In genomic region chr16:30736662-30737326, GRCm38 (mm10) we compare ENCODE assay signal across 9 mouse cellular contexts.
A peak's percentile ranks its signal among the peaks of the same experiment; 100 is the strongest.
DNase-seq lines count a peak whose midpoint lies in the region; ATAC-seq and TF ChIP-seq lines count a peak whose summit lies in the region.
"Had no signal": no experiment of that assay in that cellular context is flagged by ENCODE, and none has a peak within 500 bp of the region (broad histone marks: within the 10 kb centered on the region; RNA-seq: fewer than 3 reads in every experiment).

No protein-coding gene starts in this region.

- no peaks in the 10 kb centered on the region for H3K36me3 ChIP-seq in embryonic facial prominence, embryonic 13.5 days
- no peaks in the 10 kb centered on the region for H3K36me3 ChIP-seq in heart, embryonic 12.5 days
- no peaks in the 10 kb centered on the region for H3K36me3 ChIP-seq in limb, embryonic 14.5 days (ENCODE audit: control insufficient read depth, insufficient read depth, low read length)
- H3K36me3 ChIP-seq in forebrain, embryonic 13.5 days (ENCODE audit: poor library complexity, severe bottlenecking), result no peaks in the 10 kb centered on the region
- H3K36me3 ChIP-seq: liver, embryonic 15.5 days had no signal

- peak; percentile 30 to 49 for DNase-seq in left cerebral cortex, adult 9 months (ENCODE audit: low spot score in 2 of 2)
- DNase-seq in left cerebral cortex, postnatal 4 days, result no peak
- peak; percentile 44 for DNase-seq in limb, embryonic 14.5 days (ENCODE audit: low spot score)
- no peak for DNase-seq in cerebellum, adult 18-20 months
- no peak for DNase-seq in cerebellum, adult 11-12 months

- WGBS in embryonic facial prominence, embryonic 13.5 days, result 44% methylated on average over 17 of the region's 17 CpGs
- 34% methylated on average over 17 of the region's 17 CpGs for WGBS in heart, embryonic 12.5 days
- 59% methylated on average over 17 of the region's 17 CpGs for WGBS in limb, embryonic 14.5 days
- WGBS in forebrain, embryonic 13.5 days, result 83% methylated on average over 17 of the region's 17 CpGs

- 0 out of 2 replicates have a peak overlapping the region, but pooled peaks have one; percentile 40 for H3K9ac ChIP-seq in embryonic facial prominence, embryonic 13.5 days
- H3K9ac ChIP-seq in heart, embryonic 12.5 days, result peak overlapping the region; percentile 29; the same call in 1 of the 2 replicates
- no peak overlapping the region for H3K9ac ChIP-seq in limb, embryonic 14.5 days (ENCODE audit: low read depth, low read length, severe bottlenecking)
- no peak overlapping the region for H3K9ac ChIP-seq in forebrain, embryonic 13.5 days
- H3K9ac ChIP-seq: liver, embryonic 15.5 days had no signal

- no peak for ATAC-seq in embryonic facial prominence, embryonic 13.5 days (ENCODE audit: insufficient number of reproducible peaks, insufficient read depth, low FRiP score, low TSS enrichment, low read depth)
- ATAC-seq in heart, embryonic 12.5 days (ENCODE audit: insufficient number of reproducible peaks, low FRiP score), result no peak; the same call in 1 of the 2 replicates
- ATAC-seq in limb, embryonic 14.5 days (ENCODE audit: low FRiP score, low read depth), result peak; percentile 68
- ATAC-seq in forebrain, embryonic 13.5 days, result no peak

- H3K27ac ChIP-seq in embryonic facial prominence, embryonic 13.5 days, result peak overlapping the region; percentile 33; the same call in 1 of the 2 replicates
- H3K27ac ChIP-seq in heart, embryonic 12.5 days (ENCODE audit: poor library complexity, severe bottlenecking), result peak overlapping the region; percentile 92
- 0 out of 2 replicates have a peak overlapping the region, but pooled peaks have one; percentile 14 for H3K27ac ChIP-seq in limb, embryonic 14.5 days (replicated peaks; ENCODE audit: low read depth, low read length)
- H3K27ac ChIP-seq in forebrain, embryonic 13.5 days, result no peak overlapping the region
- H3K27ac ChIP-seq: liver, embryonic 15.5 days had no signal

- intact Hi-C loops in left cerebral cortex, postnatal 4 days (cut with DNase I), result no loop called here

- no peak overlapping the region; the same call in 1 of the 2 replicates for H3K4me2 ChIP-seq in embryonic facial prominence, embryonic 13.5 days
- H3K4me2 ChIP-seq in heart, embryonic 12.5 days, result peak overlapping the region; percentile 34
- H3K4me2 ChIP-seq in limb, embryonic 14.5 days (replicated peaks; ENCODE audit: low read depth, low read length, severe bottlenecking), result no peak overlapping the region
- H3K4me2 ChIP-seq in forebrain, embryonic 13.5 days, result no peak overlapping the region
- H3K4me2 ChIP-seq: liver, embryonic 15.5 days had no signal

- TF ChIP-seq POLR2A in limb, embryonic 14.5 days (IDR thresholded peaks at IDR 0.05; ENCODE audit: borderline replicate concordance, extremely low read depth, insufficient read depth, insufficient read length), result no peak

- H3K9me3 ChIP-seq in embryonic facial prominence, embryonic 13.5 days, result no peaks in the 10 kb centered on the region
- no peaks in the 10 kb centered on the region for H3K9me3 ChIP-seq in heart, embryonic 12.5 days (replicated peaks)
- no peaks in the 10 kb centered on the region for H3K9me3 ChIP-seq in limb, embryonic 14.5 days (ENCODE audit: control insufficient read depth, low read length)
- H3K9me3 ChIP-seq in forebrain, embryonic 13.5 days (replicated peaks), result no peaks in the 10 kb centered on the region
- H3K9me3 ChIP-seq: liver, embryonic 15.5 days had no signal

- H3K4me1 ChIP-seq in embryonic facial prominence, embryonic 13.5 days, result peaks cover 30% of the 10 kb centered on the region
- H3K4me1 ChIP-seq in heart, embryonic 12.5 days (replicated peaks), result peaks cover 63% of the 10 kb centered on the region
- peaks cover 22% of the 10 kb centered on the region for H3K4me1 ChIP-seq in limb, embryonic 14.5 days (ENCODE audit: control insufficient read depth, insufficient read depth, low read length)
- H3K4me1 ChIP-seq in forebrain, embryonic 13.5 days, result 0 out of 2 replicates have a peak, but pooled peaks cover 6% of the 10 kb centered on the region
- H3K4me1 ChIP-seq: liver, embryonic 15.5 days had no signal

- no peak overlapping the region for H3K4me3 ChIP-seq in embryonic facial prominence, embryonic 13.5 days
- no peak overlapping the region for H3K4me3 ChIP-seq in heart, embryonic 12.5 days
- H3K4me3 ChIP-seq in limb, embryonic 14.5 days (replicated peaks; ENCODE audit: low read length), result no peak overlapping the region
- no peak overlapping the region for H3K4me3 ChIP-seq in forebrain, embryonic 13.5 days
- H3K4me3 ChIP-seq: liver, embryonic 15.5 days had no signal

- no peaks in the 10 kb centered on the region for H3K27me3 ChIP-seq in embryonic facial prominence, embryonic 13.5 days
- H3K27me3 ChIP-seq in heart, embryonic 12.5 days (replicated peaks), result no peaks in the 10 kb centered on the region
- H3K27me3 ChIP-seq in limb, embryonic 14.5 days (ENCODE audit: control insufficient read depth, insufficient read depth, low read length), result no peaks in the 10 kb centered on the region
- H3K27me3 ChIP-seq in forebrain, embryonic 13.5 days, result no peaks in the 10 kb centered on the region
- H3K27me3 ChIP-seq: liver, embryonic 15.5 days had no signal

Comparison
In these comparisons a context has a peak if more than half of its experiments do, and no peak if none do; other contexts are left out.
1. DNase-seq: peak in left cerebral cortex, adult 9 months (2 of 2) and limb, embryonic 14.5 days (single experiment); none in left cerebral cortex, postnatal 4 days (single experiment), cerebellum, adult 18-20 months (0 of 2) and cerebellum, adult 11-12 months (single experiment).
2. H3K9ac ChIP-seq: peak in embryonic facial prominence, embryonic 13.5 days (single experiment) and heart, embryonic 12.5 days (single experiment); none in limb, embryonic 14.5 days (single experiment) and forebrain, embryonic 13.5 days (single experiment).